Mouse (Mus musculus) adrenal gland, postnatal 4 days (tissue): Measurements from ENCODE around the gene Slc35f4. TPM values are rescaled to one million over a fixed set of nuclear protein-coding genes. Genes with fewer than 3 reads are reported as not detected.

Experiments
- DNase-seq, 2 experiments: peaks; one replicate each; pipeline ENCODE4 v3.0.0; 2021 to 2022; ENCODE audit warnings: low spot score in 2 of 2, mixed read lengths in 2 of 2
- total RNA-seq, 2 experiments: library from RNA; stranded (reverse); gene quantifications; 2 replicates each; pipeline ENCODE4 v1.2.3; 2021

The Slc35f4 gene
- total RNA-seq, 2 experiments from 2014 or later, result 0.31 TPM; not detected in 1

- no peak for DNase-seq
These were observed 170.3 kb downstream of the Slc35f4 start for GRCm38 (mm10) chr14:49355561-49355960.

DNA sequence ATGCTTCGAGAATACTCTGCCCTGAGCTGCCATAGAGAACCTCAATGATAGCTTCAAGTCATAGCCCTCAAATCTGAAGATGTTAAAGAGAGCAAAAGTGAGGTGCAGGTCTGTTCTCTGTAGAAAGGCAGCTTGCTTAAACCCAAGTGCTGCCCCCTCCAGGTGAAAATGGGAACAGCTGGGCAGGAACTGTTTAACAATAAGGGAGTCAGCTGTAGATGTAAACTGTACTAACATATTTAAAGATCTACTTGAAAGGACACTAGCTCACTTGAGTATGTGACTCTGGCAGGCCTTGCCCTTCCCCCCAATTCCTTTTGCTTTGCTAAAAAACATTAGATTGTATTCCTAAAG lies 177.0 kb downstream of the Slc35f4 start:
- DNase-seq, result peak; percentile 13 to 31

DNA sequence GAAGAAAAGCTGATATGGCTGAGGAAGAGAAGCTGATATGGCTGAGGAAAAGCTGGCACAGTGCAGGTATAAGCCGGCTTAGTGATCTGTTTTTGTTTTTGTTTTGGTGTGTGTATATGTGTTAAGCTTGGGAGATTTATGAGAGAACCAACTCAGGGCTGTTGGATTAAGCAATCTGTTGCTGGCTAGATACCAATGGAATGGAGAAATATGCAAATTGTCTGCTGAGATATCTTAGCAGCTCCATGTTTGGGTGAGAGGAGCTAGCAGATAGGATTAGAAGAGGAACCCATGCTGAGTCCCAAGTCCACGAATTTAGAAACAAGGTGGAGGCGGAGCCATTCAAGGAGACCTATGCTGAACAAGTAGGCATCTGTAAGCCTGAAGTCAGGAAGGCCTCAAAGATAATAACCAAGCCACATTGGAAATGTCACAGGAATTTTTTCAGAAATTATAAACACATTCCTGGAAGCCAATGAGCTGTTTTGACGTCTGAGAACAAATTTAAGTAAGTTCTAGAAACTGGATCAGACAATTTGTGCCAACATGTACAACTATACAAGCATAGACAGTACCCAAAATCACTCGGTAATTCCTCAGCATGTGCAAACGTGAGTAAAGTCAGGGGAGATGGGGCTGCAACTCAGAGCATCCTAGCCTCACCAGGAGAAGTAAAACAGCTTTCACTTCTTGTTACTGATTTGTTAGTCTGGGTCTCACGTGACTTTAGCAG lies 177.5 kb downstream of the Slc35f4 start:
- DNase-seq, result no peak

GRCm38 (mm10) chr14:49345835-49346234 lies 180.0 kb downstream of the Slc35f4 start:
- no peak for DNase-seq

DNA sequence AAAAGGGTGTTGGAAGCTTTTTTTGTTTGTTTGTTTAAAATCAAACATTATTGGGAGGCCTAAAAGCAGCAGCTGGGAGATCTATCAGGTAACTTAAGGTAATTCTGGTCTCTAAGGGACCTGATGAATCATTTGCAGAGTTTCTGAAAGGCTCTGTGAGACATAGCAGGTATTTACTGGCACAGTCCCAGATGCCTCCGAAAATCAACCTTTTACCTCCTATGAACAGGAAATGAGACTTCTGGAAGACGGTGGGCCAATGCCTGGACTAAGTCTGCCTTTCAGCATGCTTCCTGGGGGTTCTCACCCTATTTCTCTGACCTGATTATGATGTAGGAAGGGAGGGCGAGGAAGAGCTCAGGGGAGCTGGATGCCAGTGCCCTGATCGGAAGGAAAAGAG lies 188.8 kb downstream of the Slc35f4 start:
- no peak for DNase-seq

DNA sequence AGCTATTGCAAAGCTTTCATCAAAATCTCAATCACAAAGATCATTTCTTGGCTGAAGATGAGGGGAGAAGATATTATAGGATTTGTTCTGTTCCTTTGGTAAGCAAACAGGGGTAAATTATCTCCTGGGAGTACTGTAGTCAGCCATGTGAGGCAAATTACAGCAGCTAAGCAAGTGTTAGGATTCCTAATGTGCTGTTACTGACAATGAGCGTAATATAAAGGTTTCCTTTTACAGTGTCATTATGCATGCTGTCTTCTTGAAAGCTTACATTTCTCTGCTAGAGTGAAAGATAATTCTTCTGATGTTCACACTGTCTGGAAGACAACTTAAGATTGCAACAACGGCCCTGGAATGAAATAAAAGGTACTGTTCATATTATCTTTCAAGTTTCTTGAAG lies 192.0 kb downstream of the Slc35f4 start:
- DNase-seq, result no peak

- no peak for DNase-seq
These were observed 209.4 kb downstream of the Slc35f4 start for GRCm38 (mm10) chr14:49316493-49316894.

GRCm38 (mm10) chr14:49313981-49314380 lies 211.9 kb downstream of the Slc35f4 start:
- DNase-seq, result no peak

- no peak for DNase-seq
These were observed 212.5 kb downstream of the Slc35f4 start for GRCm38 (mm10) chr14:49313376-49313775.

- no peak for DNase-seq
These were observed 214.3 kb downstream of the Slc35f4 start for GRCm38 (mm10) chr14:49311548-49311947.

GRCm38 (mm10) chr14:49311091-49311492 lies 214.8 kb downstream of the Slc35f4 start:
- DNase-seq, result no peak

DNA sequence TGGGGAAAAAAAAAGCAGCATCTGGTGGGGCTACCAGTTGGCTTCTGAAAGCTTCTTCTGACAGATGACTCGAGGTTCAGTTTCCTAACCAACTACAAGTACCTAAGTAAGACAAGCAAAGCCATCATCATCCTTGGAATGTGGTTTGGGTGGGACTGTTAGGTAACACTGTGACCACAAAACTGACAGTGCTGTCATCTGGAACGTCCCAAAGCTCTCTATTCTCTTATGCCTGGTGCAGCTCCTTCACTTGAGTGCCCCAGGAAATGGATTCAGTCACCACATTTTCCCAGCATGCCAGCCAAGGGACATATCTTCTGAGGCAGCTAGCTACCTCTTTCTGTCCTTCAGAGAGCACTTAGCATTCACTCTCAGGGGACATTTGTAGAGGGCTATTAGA lies 216.2 kb downstream of the Slc35f4 start:
- no peak for DNase-seq

GRCm38 (mm10) chr14:49308591-49308990 lies 217.3 kb downstream of the Slc35f4 start:
- no peak for DNase-seq

DNA sequence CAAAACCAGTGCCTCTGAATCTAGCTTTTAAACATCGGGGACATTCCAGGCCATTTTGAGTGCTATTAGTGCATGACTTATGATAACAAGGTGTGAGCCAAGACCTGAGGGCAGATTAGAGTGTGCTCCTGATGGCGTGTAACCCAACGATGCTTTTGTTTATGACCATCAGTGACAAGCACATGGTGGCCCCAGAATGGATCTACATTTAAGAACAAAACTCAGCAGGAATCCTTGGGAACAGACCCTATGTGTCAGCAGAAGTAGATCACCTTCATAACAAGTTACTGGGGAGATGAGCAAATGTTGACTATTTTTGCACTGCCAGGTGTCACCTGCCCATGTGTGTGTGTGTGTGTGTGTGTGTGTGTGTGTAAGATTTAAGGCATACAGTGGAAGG lies 218.0 kb downstream of the Slc35f4 start:
- DNase-seq, result no peak

GRCm38 (mm10) chr14:49305534-49306409 lies 220.1 kb downstream of the Slc35f4 start:
- DNase-seq, result no peak

GRCm38 (mm10) chr14:49302271-49302857 lies 223.5 kb downstream of the Slc35f4 start:
- no peak for DNase-seq

DNA sequence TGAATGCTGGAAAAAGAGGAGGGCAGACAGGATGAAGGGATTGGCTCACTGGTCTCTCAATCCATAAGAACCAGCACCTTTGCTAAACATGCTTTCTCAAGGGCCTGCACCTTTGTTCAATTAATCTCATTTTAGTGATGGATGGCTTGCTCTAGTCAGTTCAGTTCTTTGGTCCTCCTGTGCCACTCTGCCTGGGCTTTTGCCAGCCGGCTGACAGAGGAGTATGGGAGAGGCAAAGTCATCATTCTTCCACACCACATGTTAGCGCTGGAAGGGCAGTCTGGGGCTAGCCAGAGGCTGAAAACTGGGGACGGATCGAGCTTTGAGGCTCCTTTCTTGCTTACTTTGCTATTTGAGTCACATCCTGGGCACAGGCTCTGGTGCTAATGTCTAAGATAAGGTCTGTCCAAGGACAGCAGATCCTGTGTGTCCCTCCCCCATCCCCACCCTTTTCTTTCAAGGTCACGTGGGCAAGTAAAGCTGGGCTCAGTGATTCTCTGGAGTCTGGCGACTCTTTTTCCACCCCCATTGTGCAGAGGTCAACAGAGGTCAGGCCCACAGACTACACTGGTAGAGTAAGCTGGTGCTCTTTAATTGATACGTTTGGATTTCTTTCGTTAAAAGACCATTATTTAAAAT lies 224.7 kb downstream of the Slc35f4 start:
- DNase-seq, result no peak

DNA sequence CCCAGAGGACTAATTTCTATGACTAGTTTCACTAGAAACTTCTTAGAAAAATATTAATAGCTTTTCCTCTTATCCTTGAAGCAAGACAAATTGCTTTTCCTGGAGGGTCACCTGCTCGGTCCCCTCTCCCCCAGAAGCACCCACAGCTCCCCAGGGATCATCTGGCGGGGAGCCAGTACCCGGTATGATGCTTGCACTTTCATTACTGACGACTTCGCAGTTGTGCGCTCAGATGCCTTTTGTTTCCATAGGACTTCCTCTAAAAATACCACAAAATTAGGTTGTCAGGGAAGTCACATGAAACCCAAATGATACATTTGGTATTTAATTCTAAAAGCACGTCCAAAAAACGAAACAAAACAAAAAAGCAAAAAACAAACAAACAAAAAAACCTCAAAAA lies 225.5 kb downstream of the Slc35f4 start:
- no peak for DNase-seq

- DNase-seq, result no peak
These were observed 231.9 kb downstream of the Slc35f4 start for GRCm38 (mm10) chr14:49293802-49294449.

DNA sequence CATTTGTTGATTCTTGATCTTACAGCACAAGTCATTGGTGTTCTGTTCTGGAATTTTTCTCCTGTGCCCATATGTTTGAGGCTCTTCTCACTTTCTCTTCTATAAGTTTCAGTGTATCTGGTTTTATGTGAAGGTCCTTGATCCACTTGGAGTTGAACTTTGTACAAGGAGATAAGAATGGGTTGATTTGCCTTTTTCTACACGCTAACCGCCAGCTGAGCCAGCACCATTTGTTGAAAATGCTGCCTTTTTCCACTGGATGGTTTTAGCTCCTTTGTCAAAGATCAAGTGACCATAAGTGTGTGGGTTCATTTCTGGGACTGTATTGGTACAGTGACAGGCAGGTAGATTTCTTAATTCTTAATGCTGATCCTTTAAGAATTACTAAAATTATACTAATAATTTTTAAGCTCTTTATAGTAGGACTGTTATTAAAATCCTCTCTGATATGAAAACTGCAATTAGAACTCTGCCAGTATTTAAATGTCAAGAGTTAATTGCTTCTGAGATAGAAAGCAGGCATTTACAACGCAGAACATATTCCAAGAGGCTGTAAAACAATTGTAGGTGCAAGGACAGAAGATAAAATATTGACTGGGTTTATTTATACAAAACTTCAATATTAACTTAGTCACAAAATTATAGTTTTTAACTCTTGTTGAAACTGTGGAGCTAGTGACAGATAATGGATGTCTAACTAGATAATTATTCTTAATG lies 235.7 kb downstream of the Slc35f4 start:
- no peak for DNase-seq
